Mouse (Mus musculus): ENCODE measurements at regions not wholly inside any gene's neighbourhood (a gene's known extent, or its start where the extent isn't known, plus 50 kb on each side); places are given as distances from the start of the nearest gene placed in this dataset.

GRCm38 (mm10) chr9:87425201-87425600, 169.9 kb upstream of the Cep162 start:
- no peak overlapping the region for H3K4me2 ChIP-seq (ENCODE audit: low read depth)
- H3K27me3 ChIP-seq (ENCODE audit: control insufficient read depth, insufficient read depth, low read length), result no peaks in the 10 kb centered on the region
- peak; percentile 47 for TF ChIP-seq CTCF (IDR thresholded peaks at IDR 0.05; ENCODE audit: low read depth)
- no peak for TF ChIP-seq EP300 (IDR thresholded peaks at IDR 0.05; ENCODE audit: low read depth)
- no peaks in the 10 kb centered on the region for H3K9me3 ChIP-seq (ENCODE audit: control insufficient read depth, low read length)
- ATAC-seq (ENCODE audit: insufficient read depth), result no peak
- no peak for DNase-seq (ENCODE audit: low read depth in 3 of 3, low spot score in 3 of 3)
- no peak overlapping the region for H3K9ac ChIP-seq (replicated peaks)
- 34% methylated on average over 4 of the region's 4 CpGs for WGBS (ENCODE audit: insufficient replicate concordance)
- H3K4me3 ChIP-seq (ENCODE audit: insufficient read depth in 1 of 2, low read depth in 2 of 2, low read length in 2 of 2), result no peak overlapping the region
- H3K36me3 ChIP-seq (replicated peaks; ENCODE audit: control insufficient read depth, insufficient read depth, low read depth), result no peaks in the 10 kb centered on the region
- no peaks in the 10 kb centered on the region for H3K4me1 ChIP-seq (replicated peaks; ENCODE audit: control insufficient read depth in 2 of 2, insufficient read depth in 2 of 2, low read length in 1 of 2)
- H3K27ac ChIP-seq, result no peak overlapping the region

GRCm38 (mm10) chr9:87421175-87421574, 165.8 kb upstream of the Cep162 start:
- 46% methylated on average over 8 of the region's 8 CpGs for WGBS (ENCODE audit: insufficient replicate concordance)
- H3K4me2 ChIP-seq (ENCODE audit: low read depth), result no peak overlapping the region

GRCm38 (mm10) chr9:87419376-87419775, 164.0 kb upstream of the Cep162 start:
- Histone ChIP-seq H3K9ac (replicated peaks) (no peak overlapping the region), H3K27ac (no peak overlapping the region), H3K27me3 (ENCODE audit: control insufficient read depth, insufficient read depth, low read length) (no peaks in the 10 kb centered on the region), H3K9me3 (ENCODE audit: control insufficient read depth, low read length) (no peaks in the 10 kb centered on the region), H3K4me1 (replicated peaks; ENCODE audit: control insufficient read depth in 2 of 2, insufficient read depth in 2 of 2, low read length in 1 of 2) (no peaks in the 10 kb centered on the region), H3K4me3 (ENCODE audit: insufficient read depth in 1 of 2, low read depth in 2 of 2, low read length in 2 of 2) (no peak overlapping the region), H3K4me2 (ENCODE audit: low read depth) (no peak overlapping the region), H3K36me3 (replicated peaks; ENCODE audit: control insufficient read depth, insufficient read depth, low read depth) (no peaks in the 10 kb centered on the region)
- DNase-seq (ENCODE audit: low read depth in 3 of 3, low spot score in 3 of 3), result no peak
- 19% methylated on average over 12 of the region's 12 CpGs for WGBS (ENCODE audit: insufficient replicate concordance)
- ATAC-seq (ENCODE audit: insufficient read depth), result no peak
- TF ChIP-seq EP300 (IDR thresholded peaks at IDR 0.05; ENCODE audit: low read depth) (no peak), CTCF (IDR thresholded peaks at IDR 0.05; ENCODE audit: low read depth) (peak; percentile 37)

More at GRCm38 (mm10) chr9:87421175-87421574, 165.8 kb upstream of the Cep162 start:
- no peak for DNase-seq (ENCODE audit: low read depth in 3 of 3, low spot score in 3 of 3)
- Histone ChIP-seq H3K27ac (no peak overlapping the region), H3K4me1 (replicated peaks; ENCODE audit: control insufficient read depth in 2 of 2, insufficient read depth in 2 of 2, low read length in 1 of 2) (no peaks in the 10 kb centered on the region), H3K27me3 (ENCODE audit: control insufficient read depth, insufficient read depth, low read length) (no peaks in the 10 kb centered on the region), H3K4me3 (ENCODE audit: insufficient read depth in 1 of 2, low read depth in 2 of 2, low read length in 2 of 2) (no peak overlapping the region), H3K9me3 (ENCODE audit: control insufficient read depth, low read length) (no peaks in the 10 kb centered on the region), H3K9ac (replicated peaks) (no peak overlapping the region), H3K36me3 (replicated peaks; ENCODE audit: control insufficient read depth, insufficient read depth, low read depth) (no peaks in the 10 kb centered on the region)
- no peak for TF ChIP-seq EP300 (IDR thresholded peaks at IDR 0.05; ENCODE audit: low read depth)
- TF ChIP-seq CTCF (IDR thresholded peaks at IDR 0.05; ENCODE audit: low read depth), result no peak
- ATAC-seq (ENCODE audit: insufficient read depth), result no peak

GRCm38 (mm10) chr9:87412894-87413293, 157.6 kb upstream of the Cep162 start:
- WGBS (ENCODE audit: insufficient replicate concordance), result 49% methylated on average over 9 of the region's 9 CpGs
- Histone ChIP-seq H3K27ac (no peak overlapping the region), H3K9me3 (ENCODE audit: control insufficient read depth, low read length) (no peaks in the 10 kb centered on the region), H3K36me3 (replicated peaks; ENCODE audit: control insufficient read depth, insufficient read depth, low read depth) (no peaks in the 10 kb centered on the region), H3K27me3 (ENCODE audit: control insufficient read depth, insufficient read depth, low read length) (no peaks in the 10 kb centered on the region), H3K4me1 (replicated peaks; ENCODE audit: control insufficient read depth in 2 of 2, insufficient read depth in 2 of 2, low read length in 1 of 2) (no peaks in the 10 kb centered on the region), H3K4me2 (ENCODE audit: low read depth) (no peak overlapping the region), H3K4me3 (ENCODE audit: insufficient read depth in 1 of 2, low read depth in 2 of 2, low read length in 2 of 2) (no peak overlapping the region), H3K9ac (replicated peaks) (no peak overlapping the region)
- DNase-seq (ENCODE audit: low read depth in 3 of 3, low spot score in 3 of 3) (no peak), ATAC-seq (ENCODE audit: insufficient read depth) (no peak)
- TF ChIP-seq CTCF (IDR thresholded peaks at IDR 0.05; ENCODE audit: low read depth) (no peak), EP300 (IDR thresholded peaks at IDR 0.05; ENCODE audit: low read depth) (no peak)

- Histone ChIP-seq H3K27me3 (ENCODE audit: control insufficient read depth, insufficient read depth, low read length) (no peaks in the 10 kb centered on the region), H3K9ac (replicated peaks) (no peak overlapping the region), H3K4me3 (ENCODE audit: insufficient read depth in 1 of 2, low read depth in 2 of 2, low read length in 2 of 2) (no peak overlapping the region), H3K9me3 (ENCODE audit: control insufficient read depth, low read length) (no peaks in the 10 kb centered on the region), H3K27ac (no peak overlapping the region), H3K4me1 (replicated peaks; ENCODE audit: control insufficient read depth in 2 of 2, insufficient read depth in 2 of 2, low read length in 1 of 2) (no peaks in the 10 kb centered on the region), H3K36me3 (replicated peaks; ENCODE audit: control insufficient read depth, insufficient read depth, low read depth) (no peaks in the 10 kb centered on the region), H3K4me2 (ENCODE audit: low read depth) (no peak overlapping the region)
- no peak for TF ChIP-seq CTCF (IDR thresholded peaks at IDR 0.05; ENCODE audit: low read depth)
- no peak for TF ChIP-seq EP300 (IDR thresholded peaks at IDR 0.05; ENCODE audit: low read depth)
- no peak for DNase-seq (ENCODE audit: low read depth in 3 of 3, low spot score in 3 of 3)
- no peak for ATAC-seq (ENCODE audit: insufficient read depth)
- WGBS (ENCODE audit: insufficient replicate concordance), result 61% methylated on average over 7 of the region's 7 CpGs
These were observed 155.7 kb upstream of the Cep162 start for GRCm38 (mm10) chr9:87411044-87411443.

Data from liver, embryonic 14.5 days (tissue).